Mouse (Mus musculus) olfactory bulb, adult 2 months (tissue): ENCODE measurements around the gene Gm10643. TPM values are rescaled to one million over a fixed set of nuclear protein-coding genes. Genes with fewer than 3 reads are reported as not detected.

Experiments
- H3K27ac ChIP-seq: fragments of 200-500 bp; 2 replicates; pipeline ENCODE4 v1.5.1; 2012; ENCODE audit warnings: low read depth, low read length; ENCODE audit not compliant: insufficient read depth
- H3K4me1 ChIP-seq: fragments of 200-500 bp; 2 replicates; pipeline ENCODE4 v1.6.1; 2012; ENCODE audit warnings: low read length; ENCODE audit not compliant: control insufficient read depth, insufficient read depth
- H3K4me3 ChIP-seq: fragments of 200-500 bp; 2 replicates; pipeline ENCODE4 v1.5.1; 2012; ENCODE audit warnings: mild to moderate bottlenecking, low read depth, low read length, moderate library complexity; ENCODE audit not compliant: insufficient read depth
- CTCF ChIP-seq: fragments of 200-500 bp; IDR thresholded peaks from 2 replicates; pipeline ENCODE4 v1.5.1; 2012; ENCODE audit warnings: low read depth, mild to moderate bottlenecking, low read length, moderate library complexity; ENCODE audit not compliant: insufficient read depth
- POLR2A ChIP-seq: fragments of 200-500 bp; IDR thresholded peaks from 2 replicates; pipeline ENCODE4 v1.6.1; 2012; ENCODE audit warnings: mild to moderate bottlenecking, low read depth, low read length, moderate library complexity; ENCODE audit not compliant: insufficient read depth
- WGBS: fragments of 180-500 bp; shearing (Covaris S2); methylation state at CpG from one replicate; pipeline ENCODE4 v1.1.7; 2018; 5-methylcytosine and 5-hydroxymethylcytosine counted together
- polyA plus RNA-seq: library from polyadenylated mRNA; stranded (reverse); fragments of >200 nt; gene quantifications from 2 replicates; pipeline ENCODE4 v1.2.4, GENCODE M21; 2012; ENCODE audit warnings: low replicate concordance; ENCODE audit not compliant: missing spikeins, insufficient read depth, insufficient read length

Gm10643 gene
- polyA plus RNA-seq, 1 experiment, result not detected

DNA sequence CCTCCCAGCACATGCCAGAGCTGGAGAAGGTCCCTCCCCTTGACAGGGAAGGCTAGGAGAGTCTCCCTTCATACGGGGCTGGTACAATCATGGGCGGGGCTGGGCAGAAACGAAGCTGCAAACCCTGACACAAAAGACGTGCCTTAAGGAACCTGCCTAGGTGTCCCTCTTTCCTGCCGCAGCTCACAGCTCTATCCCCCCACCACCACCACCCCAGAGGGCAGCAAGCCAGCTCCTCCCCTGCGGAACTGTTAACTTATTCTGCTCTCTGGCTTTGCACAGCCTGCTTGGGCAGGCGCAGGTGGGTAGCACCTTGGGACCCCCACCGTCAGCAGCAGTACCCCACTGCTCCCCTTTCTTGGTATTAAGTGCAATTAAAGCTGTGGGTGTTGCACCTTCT is 31.1 kb upstream of the Gm10643 start:
- no peaks in the 10 kb centered on the region for H3K4me1 ChIP-seq
- TF ChIP-seq POLR2A (no peak), CTCF (no peak)
- whole genome bisulfite sequencing, result 57% methylated on average over 8 of the region's 8 CpGs
- H3K4me3 ChIP-seq, result no peak overlapping the region
- no peak overlapping the region for H3K27ac ChIP-seq

- WGBS, result 73% methylated on average over 8 of the region's 8 CpGs
- no peak overlapping the region for H3K4me3 ChIP-seq
- no peak for TF ChIP-seq CTCF
- H3K27ac ChIP-seq, result no peak overlapping the region
- peaks cover 19% of the 10 kb centered on the region for H3K4me1 ChIP-seq
Measured at GRCm38 (mm10) chr8:84090585-84090984, 25.6 kb upstream of the Gm10643 start.

- Histone ChIP-seq H3K4me3 (no peak overlapping the region), H3K27ac (no peak overlapping the region), H3K4me1 (peaks cover 26% of the 10 kb centered on the region)
- WGBS, result 50% methylated on average over 9 of the region's 9 CpGs
- TF ChIP-seq POLR2A (no peak), CTCF (no peak)
Measured at GRCm38 (mm10) chr8:84089277-84089676, 24.3 kb upstream of the Gm10643 start.

GRCm38 (mm10) chr8:84087821-84088220 is 22.9 kb upstream of the Gm10643 start:
- no peak for TF ChIP-seq CTCF
- no peak for TF ChIP-seq POLR2A
- Histone ChIP-seq H3K4me1 (peaks cover 28% of the 10 kb centered on the region), H3K4me3 (no peak overlapping the region), H3K27ac (no peak overlapping the region)
- WGBS, result 81% methylated on average over 14 of the region's 14 CpGs

DNA sequence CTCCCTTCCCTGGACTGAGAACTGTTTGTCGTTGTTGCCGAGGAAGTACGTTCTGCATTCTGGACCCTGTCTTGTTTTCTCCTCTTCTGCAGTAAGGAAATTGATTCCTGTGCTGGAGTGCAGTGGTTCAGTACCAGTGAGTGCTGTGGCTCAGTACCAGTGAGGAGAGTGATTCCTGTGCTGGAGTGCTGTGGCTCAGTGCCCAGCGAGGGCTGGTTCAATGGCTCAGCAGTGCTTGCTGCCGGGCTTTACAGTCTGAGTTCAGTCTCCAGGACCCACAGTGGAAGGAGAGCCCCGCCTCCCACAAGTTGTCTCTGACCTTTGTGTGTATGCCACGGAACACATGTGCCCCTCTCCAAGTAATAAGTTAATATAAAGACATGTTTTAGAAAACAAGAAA is 22.2 kb upstream of the Gm10643 start:
- no peak overlapping the region for H3K27ac ChIP-seq
- H3K4me3 ChIP-seq, result no peak overlapping the region
- peaks cover 28% of the 10 kb centered on the region for H3K4me1 ChIP-seq
- WGBS, result 90% methylated on average over 7 of the region's 7 CpGs
- TF ChIP-seq POLR2A (no peak), CTCF (no peak)

DNA sequence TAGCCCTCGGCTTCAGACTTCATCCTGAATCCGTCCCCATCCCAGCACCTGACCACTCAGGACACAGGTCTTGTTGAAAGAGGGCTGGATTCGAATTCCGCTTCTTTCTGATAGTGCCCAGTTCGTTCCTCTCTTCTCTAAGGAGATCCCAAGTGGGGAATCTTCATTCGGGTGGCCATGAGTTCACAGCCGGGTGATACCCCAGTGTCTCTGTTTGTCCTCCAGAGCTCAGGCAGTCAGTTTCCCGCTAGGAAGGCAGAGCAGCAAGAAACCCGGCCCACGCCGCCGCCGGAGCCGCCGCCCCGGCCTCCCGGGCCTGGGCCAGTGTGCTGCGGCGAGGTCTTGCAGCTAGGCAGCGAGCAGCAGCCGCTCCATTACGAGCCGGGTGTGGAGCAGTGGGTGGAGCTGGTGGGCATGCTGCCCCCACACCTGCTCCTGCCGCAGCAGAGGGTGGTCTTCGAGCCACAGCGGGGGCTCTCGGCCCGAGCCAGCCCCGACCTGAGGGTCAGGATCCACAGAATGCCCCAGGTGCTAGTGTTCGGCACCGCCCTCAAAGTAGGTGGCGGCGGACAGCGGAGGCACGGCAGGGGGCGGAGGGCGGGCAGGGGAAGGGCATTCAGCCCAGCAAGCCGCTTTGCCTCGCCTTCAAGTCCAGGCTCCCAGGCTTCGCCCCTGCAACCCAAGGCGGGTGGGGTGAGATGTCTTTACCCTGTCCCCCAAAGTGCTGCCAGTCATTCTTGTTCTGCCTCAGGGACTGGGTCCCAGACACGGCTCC is 19.6 kb upstream of the Gm10643 start:
- WGBS, result 55% methylated on average over 41 of the region's 42 CpGs

DNA sequence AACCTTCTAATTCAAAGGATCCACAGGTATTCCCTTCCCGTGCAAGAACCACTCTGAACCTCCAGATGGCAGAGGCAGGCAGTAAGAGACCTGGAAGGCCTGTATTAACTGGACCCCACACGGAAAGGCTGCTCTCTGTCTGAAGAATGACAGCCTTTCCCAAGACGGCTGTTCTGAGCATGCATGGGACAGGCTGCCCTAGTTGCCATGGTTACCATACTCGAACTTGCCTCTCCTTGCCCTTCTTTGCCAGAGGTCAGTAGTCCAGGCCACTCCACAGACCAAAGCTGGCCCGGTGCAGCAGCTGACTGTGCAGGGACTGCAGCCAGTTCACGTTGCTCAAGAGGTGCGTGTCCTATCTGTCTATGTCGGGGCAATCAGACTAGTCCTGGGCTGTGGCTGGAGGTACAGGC is 18.9 kb upstream of the Gm10643 start:
- no peak overlapping the region for H3K4me3 ChIP-seq
- no peak overlapping the region for H3K27ac ChIP-seq
- 51% methylated on average over 8 of the region's 8 CpGs for WGBS
- TF ChIP-seq POLR2A (no peak), CTCF (no peak)
- peaks cover 20% of the 10 kb centered on the region for H3K4me1 ChIP-seq

More for the DNA sequence above, 19.6 kb upstream of the Gm10643 start:
- H3K4me3 ChIP-seq, result no peak overlapping the region
- TF ChIP-seq POLR2A (no peak), CTCF (no peak)
- H3K27ac ChIP-seq, result no peak overlapping the region
- H3K4me1 ChIP-seq, result peaks cover 20% of the 10 kb centered on the region

- no peak overlapping the region for H3K4me3 ChIP-seq
- WGBS, result 85% methylated on average over 5 of the region's 5 CpGs
Measured at GRCm38 (mm10) chr8:84079206-84079605, 14.3 kb upstream of the Gm10643 start.

GRCm38 (mm10) chr8:84076849-84077248 is 11.9 kb upstream of the Gm10643 start:
- Histone ChIP-seq H3K4me1 (peaks cover 45% of the 10 kb centered on the region), H3K4me3 (no peak overlapping the region), H3K27ac (no peak overlapping the region)
- TF ChIP-seq CTCF (no peak), POLR2A (no peak)
- 91% methylated on average over 3 of the region's 3 CpGs for WGBS

More at GRCm38 (mm10) chr8:84079206-84079605, 14.3 kb upstream of the Gm10643 start:
- TF ChIP-seq CTCF (no peak), POLR2A (no peak)
- Histone ChIP-seq H3K27ac (no peak overlapping the region), H3K4me1 (peaks cover 28% of the 10 kb centered on the region)

DNA sequence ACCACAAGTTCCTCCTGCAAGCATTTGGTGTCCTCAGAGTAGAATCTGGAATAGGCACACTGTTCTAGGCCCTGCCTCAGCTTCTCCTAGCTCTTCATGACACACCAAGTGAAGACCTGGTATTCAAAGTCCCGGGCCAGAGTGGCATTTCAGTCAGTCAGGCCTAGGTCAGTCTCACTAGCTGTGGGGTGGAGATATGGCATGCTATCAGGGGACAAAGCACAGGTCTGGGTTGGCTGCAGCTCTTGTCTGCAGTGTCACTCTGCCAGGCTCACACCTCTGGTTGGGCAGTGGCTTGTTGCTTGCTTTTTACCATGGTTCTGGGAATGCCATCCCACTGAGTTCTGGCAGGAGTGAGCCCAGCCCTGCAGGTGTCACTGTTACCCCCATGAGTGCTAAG is 11.5 kb upstream of the Gm10643 start:
- Histone ChIP-seq H3K27ac (no peak overlapping the region), H3K4me1 (peaks cover 49% of the 10 kb centered on the region), H3K4me3 (no peak overlapping the region)
- TF ChIP-seq POLR2A (no peak), CTCF (no peak)
- WGBS, result 92% methylated on average over 1 of the region's 1 CpGs
